ENCODE assay signal across 13 mouse cellular contexts in the genomic region with DNA sequence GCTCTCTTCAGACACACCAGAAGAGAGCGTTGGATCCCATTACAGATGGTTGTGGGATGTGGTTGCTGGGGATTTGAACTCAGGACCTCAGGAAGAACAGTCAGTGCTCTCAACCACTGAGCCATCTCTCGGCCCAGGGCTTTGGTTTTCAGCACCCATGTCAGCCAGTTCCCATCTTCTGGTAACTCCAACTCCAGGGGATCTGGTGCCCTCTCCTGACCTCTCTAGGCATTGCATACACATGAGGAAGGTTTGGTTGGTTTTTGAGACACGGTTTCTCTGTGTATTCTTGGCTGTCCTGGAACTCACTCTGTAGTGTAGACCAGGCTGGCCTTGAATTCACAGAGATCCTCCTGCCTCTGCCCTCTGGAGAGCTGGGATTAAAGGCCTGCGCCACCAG.
DNase-seq lines count a peak whose midpoint lies in the region; ATAC-seq and TF ChIP-seq lines count a peak whose summit lies in the region.
"Had no signal": no experiment of that assay in that cellular context is flagged by ENCODE, and none has a peak within 500 bp of the region (broad histone marks: within the 10 kb centered on the region; RNA-seq: fewer than 3 reads in every experiment).

No protein-coding gene starts in this region.

- H3K79me2 ChIP-seq in liver, adult 2 months (ENCODE audit: control insufficient read depth, insufficient read depth, low read length): no peaks in the 10 kb centered on the region

- no peak for TF ChIP-seq POLR2A in liver, adult 2 months (IDR thresholded peaks at IDR 0.05; ENCODE audit: extremely low read depth, insufficient read depth, low read length)

- no peaks in the 10 kb centered on the region for H3K9me3 ChIP-seq in liver, embryonic 12.5 days (replicated peaks)
- no peaks in the 10 kb centered on the region for H3K9me3 ChIP-seq in stomach, postnatal 0 days (ENCODE audit: control insufficient read depth, low read length)
- H3K9me3 ChIP-seq: embryonic facial prominence, embryonic 12.5 days; midbrain, embryonic 12.5 days; neural tube, embryonic 13.5 days had no signal

- no peaks in the 10 kb centered on the region for H3K4me1 ChIP-seq in liver, adult 2 months (ENCODE audit: control insufficient read depth, insufficient read depth, low read length)
- 0 out of 2 replicates have a peak, but pooled peaks cover 7% of the 10 kb centered on the region for H3K4me1 ChIP-seq in liver, embryonic 12.5 days
- H3K4me1 ChIP-seq in stomach, postnatal 0 days (replicated peaks; ENCODE audit: control insufficient read depth, insufficient read depth): no peaks in the 10 kb centered on the region

- no peak overlapping the region for H3K4me2 ChIP-seq in liver, embryonic 12.5 days
- no peak overlapping the region for H3K4me2 ChIP-seq in stomach, postnatal 0 days (replicated peaks; ENCODE audit: low read depth)
- H3K4me2 ChIP-seq: embryonic facial prominence, embryonic 12.5 days; midbrain, embryonic 12.5 days; neural tube, embryonic 13.5 days had no signal

- peak; percentile 10 for DNase-seq in CD4-positive, CD25-positive, alpha-beta regulatory T cell, adult 2 months (ENCODE audit: low read depth, low spot score)
- no peak for DNase-seq in liver, adult 2 months (ENCODE audit: extremely low read depth, low read depth, low spot score)
- DNase-seq in ES-CJ7 (ENCODE audit: low read depth, low spot score): peak; percentile 87
- DNase-seq in stomach, postnatal 0 days (ENCODE audit: low spot score): no peak
- DNase-seq in layer of hippocampus, adult 8-10 months (ENCODE audit: low spot score in 2 of 2): no peak
- DNase-seq in adrenal gland, adult 2 months: no peak
- DNase-seq: cerebellum, adult 11-12 months had no signal

- TF ChIP-seq EP300 in stomach, postnatal 0 days (optimal IDR thresholded peaks at IDR 0.05): no peak

- peak; percentile 21; the same call in 1 of the 2 replicates for TF ChIP-seq CTCF in liver, adult 2 months (IDR thresholded peaks at IDR 0.05; ENCODE audit: low read depth, low read length)
- TF ChIP-seq CTCF in stomach, postnatal 0 days (IDR thresholded peaks at IDR 0.05; ENCODE audit: low read depth): peak; percentile 57

- ATAC-seq in CD4-positive, CD25-positive, alpha-beta regulatory T cell, adult 4 months: no peak
- ATAC-seq in liver, embryonic 12.5 days: no peak
- no peak for ATAC-seq in stomach, postnatal 0 days (ENCODE audit: low FRiP score, low TSS enrichment)
- ATAC-seq: hindbrain, postnatal 0 days had no signal

- no peaks in the 10 kb centered on the region for H3K36me3 ChIP-seq in liver, adult 2 months (ENCODE audit: control insufficient read depth, insufficient read depth, low read length)
- H3K36me3 ChIP-seq in liver, embryonic 12.5 days: no peaks in the 10 kb centered on the region
- no peaks in the 10 kb centered on the region for H3K36me3 ChIP-seq in stomach, postnatal 0 days (ENCODE audit: control insufficient read depth, insufficient read depth, low read length)
- H3K36me3 ChIP-seq: embryonic facial prominence, embryonic 12.5 days; midbrain, embryonic 12.5 days; neural tube, embryonic 13.5 days had no signal

- 86% methylated on average over 4 of the region's 4 CpGs for WGBS in liver, adult 2 months
- 51% methylated on average over 4 of the region's 4 CpGs for WGBS in liver, embryonic 12.5 days (ENCODE audit: insufficient replicate concordance)
- 86% methylated on average over 4 of the region's 4 CpGs for WGBS in stomach, postnatal 0 days

- no peaks in the 10 kb centered on the region for H3K27me3 ChIP-seq in liver, adult 2 months (ENCODE audit: control insufficient read depth, insufficient read depth, low read length)
- no peaks in the 10 kb centered on the region for H3K27me3 ChIP-seq in liver, embryonic 12.5 days (replicated peaks)
- H3K27me3 ChIP-seq in stomach, postnatal 0 days (ENCODE audit: control insufficient read depth, insufficient read depth, low read length): no peaks in the 10 kb centered on the region
- H3K27me3 ChIP-seq: embryonic facial prominence, embryonic 12.5 days; midbrain, embryonic 12.5 days; neural tube, embryonic 13.5 days had no signal

- no peak overlapping the region for H3K4me3 ChIP-seq in liver, adult 2 months (ENCODE audit: insufficient read depth, low read depth, low read length)
- no peak overlapping the region for H3K4me3 ChIP-seq in liver, embryonic 12.5 days
- H3K4me3 ChIP-seq in stomach, postnatal 0 days (ENCODE audit: low read depth, low read length): no peak overlapping the region
- H3K4me3 ChIP-seq: embryonic facial prominence, embryonic 12.5 days; midbrain, embryonic 12.5 days; neural tube, embryonic 13.5 days had no signal

- H3K9ac ChIP-seq in liver, adult 2 months (ENCODE audit: low read depth, low read length): no peak overlapping the region
- no peak overlapping the region for H3K9ac ChIP-seq in liver, embryonic 12.5 days
- H3K9ac ChIP-seq in stomach, postnatal 0 days (ENCODE audit: low read length): no peak overlapping the region
- H3K9ac ChIP-seq: embryonic facial prominence, embryonic 12.5 days; midbrain, embryonic 12.5 days; neural tube, embryonic 13.5 days had no signal

- no peak overlapping the region for H3K27ac ChIP-seq in liver, adult 2 months (replicated peaks; ENCODE audit: insufficient read depth, low read depth, low read length)
- no peak overlapping the region for H3K27ac ChIP-seq in liver, embryonic 12.5 days
- no peak overlapping the region for H3K27ac ChIP-seq in stomach, postnatal 0 days (replicated peaks)
- H3K27ac ChIP-seq: embryonic facial prominence, embryonic 12.5 days; hindbrain, postnatal 0 days; midbrain, embryonic 12.5 days; neural tube, embryonic 13.5 days had no signal

Comparison
In these comparisons a context has a peak if more than half of its experiments do, and no peak if none do; other contexts are left out.
1. DNase-seq: peak in CD4-positive, CD25-positive, alpha-beta regulatory T cell, adult 2 months (single experiment) and ES-CJ7 (single experiment); none in liver, adult 2 months (single experiment), stomach, postnatal 0 days (single experiment), layer of hippocampus, adult 8-10 months (0 of 2) and adrenal gland, adult 2 months (single experiment).